Mouse (Mus musculus) ovary, postnatal 36 days (tissue): ENCODE measurements around the gene Dpf3.
A peak's percentile ranks its signal among the peaks of the same experiment; 100 is the strongest.

Experiments
- DNase-seq: peaks from one replicate; pipeline ENCODE4 v3.0.0; 2022; ENCODE audit warnings: low spot score, mixed read lengths

Dpf3 gene

DNA sequence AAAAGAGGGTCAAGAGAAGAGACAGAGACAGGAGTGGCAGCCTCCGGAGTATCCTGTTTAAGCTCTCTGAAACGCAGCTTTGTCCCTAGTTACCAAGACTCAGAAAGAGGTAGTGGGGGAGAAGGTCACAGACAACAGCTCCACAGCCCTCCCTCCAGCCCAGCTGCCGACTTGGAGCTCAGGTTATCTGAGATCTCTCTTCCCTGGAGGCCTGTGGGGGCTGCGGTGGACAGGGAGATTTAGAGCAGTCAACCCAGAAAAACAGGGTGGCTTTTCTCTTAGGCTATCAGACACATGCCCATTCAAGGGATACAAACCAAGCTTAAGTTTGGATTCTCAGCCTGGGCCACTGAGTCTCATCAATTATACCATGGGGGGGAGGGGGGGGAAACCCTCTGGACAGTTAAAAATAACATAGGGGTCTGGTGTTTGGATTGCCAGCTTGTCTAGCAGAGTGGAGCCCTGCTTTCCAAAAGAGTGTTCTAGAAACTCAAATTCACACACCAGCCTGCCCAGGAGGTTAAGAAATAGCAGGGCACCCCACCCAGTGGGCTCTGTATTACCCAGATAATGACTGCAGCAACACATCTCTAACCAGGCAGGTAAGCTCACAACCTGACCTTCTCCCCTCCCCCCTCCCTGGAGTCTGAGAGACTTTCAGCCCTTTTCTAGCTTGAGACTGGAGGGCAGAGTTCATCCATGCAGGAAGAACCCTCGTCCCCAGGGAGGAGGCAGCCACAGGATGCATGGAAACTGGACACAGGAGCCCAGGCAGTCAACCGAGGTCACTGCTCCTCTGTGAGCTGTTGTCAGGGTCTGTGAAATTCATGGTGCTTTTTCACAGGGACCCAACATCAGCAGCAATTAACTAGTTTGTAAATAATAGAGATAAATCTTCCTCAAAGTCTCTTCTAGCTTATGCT lies 20.7 kb downstream of the Dpf3 start:
- no peak for DNase-seq

DNA sequence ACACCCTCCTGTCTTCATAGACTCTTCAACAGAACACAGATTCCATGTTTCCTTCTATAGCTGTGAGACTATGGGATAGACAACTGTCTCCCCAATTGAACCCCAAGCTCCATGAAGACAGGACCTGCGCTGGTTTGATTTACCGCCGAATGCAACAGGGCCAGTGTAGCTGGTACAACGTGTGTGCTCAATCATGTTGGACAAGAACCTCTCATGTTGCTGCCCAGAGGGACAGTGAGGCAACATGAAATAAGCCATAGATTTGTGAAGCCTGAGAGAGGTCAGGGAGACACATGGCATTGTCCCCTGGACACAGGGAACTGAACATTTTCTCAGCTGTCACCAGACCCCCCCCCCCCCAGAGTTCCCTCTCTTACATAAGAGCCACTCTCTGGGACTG lies 21.5 kb downstream of the Dpf3 start:
- DNase-seq: no peak

DNA sequence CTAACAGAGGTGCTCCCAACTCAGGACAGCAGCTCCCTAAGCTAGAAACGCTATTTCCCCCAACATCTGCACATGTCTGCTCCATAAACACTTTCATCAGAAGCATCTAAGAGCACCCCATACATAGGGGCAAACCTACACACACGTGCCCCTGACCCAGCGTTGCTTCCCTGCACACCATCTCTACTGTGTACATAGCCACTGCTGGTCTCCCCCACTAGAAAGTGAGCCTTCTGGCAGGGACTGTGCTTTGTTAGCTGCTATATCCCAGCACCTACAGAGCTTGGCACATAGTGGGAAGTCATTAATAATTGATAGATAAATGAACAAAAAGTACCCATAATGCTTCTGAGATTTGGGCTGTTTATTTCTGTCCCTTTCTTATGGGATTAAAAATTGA lies 27.2 kb downstream of the Dpf3 start:
- DNase-seq: no peak

DNA sequence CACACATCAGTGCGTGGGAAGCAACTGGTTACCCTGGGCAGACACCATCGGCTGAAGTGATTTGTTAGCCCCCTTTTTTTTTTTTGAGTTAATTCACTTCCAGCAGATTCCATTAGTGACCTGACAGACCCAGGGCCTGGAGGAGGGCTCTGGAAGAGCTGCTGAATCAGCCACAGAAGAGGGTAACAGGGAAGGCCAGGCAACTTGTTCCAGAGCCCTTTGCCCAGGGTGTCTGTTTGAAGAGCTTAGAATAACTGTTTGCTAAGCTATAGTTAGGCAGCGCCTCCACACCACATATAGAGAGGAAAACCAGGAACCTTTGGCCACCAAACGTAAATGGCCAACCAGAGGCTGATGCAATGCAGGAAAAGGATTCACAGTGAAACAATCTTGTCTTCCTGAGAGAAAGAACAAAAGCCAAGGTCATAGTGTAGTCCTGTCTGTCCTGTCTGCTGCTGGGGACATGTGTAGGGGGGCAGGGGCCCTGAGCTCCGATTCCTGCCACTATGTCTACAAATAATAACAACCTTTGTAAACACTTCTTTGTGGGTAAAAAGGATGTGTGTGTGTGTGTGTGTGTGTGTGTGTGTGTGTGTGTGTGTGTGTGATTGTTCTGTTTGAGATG lies 32.7 kb downstream of the Dpf3 start:
- no peak for DNase-seq

DNA sequence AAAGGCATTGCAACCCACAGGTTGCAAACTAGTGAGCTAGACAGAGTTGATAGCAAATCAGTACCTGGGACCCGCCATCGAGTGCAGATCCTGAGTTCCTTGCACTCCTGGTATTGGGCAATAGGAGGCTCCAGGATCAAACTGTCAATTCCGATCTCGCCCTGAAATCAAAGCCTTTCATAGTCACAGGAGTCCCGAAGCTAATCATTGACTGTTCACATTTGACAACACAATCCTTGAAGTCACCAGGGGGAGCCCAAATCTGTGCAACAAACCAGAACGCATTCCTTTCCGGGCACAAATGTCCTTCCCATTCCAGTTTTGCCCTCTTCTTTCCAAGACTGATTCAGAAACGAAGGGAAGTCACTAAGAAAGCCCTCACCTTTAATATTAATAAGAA lies 35.7 kb downstream of the Dpf3 start:
- DNase-seq: no peak

DNA sequence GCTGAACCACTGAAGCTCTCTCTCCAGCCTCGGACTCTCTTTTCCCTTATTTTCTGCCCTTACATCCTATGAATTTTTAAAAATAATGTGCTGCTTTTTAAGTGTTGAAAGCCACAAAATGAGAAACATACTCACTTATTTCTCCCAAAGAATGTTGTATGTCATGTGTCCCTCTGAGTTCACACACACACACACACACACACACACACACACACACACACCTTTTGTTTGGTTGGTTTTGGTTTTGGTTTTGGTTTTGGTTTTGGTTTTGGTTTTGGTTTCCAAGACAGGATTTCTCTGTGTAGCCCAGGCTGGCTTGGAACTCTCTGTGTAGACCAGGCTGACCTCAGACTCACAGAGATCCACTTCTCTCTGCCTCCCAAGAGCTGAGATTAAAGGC lies 37.0 kb downstream of the Dpf3 start:
- no peak for DNase-seq

DNA sequence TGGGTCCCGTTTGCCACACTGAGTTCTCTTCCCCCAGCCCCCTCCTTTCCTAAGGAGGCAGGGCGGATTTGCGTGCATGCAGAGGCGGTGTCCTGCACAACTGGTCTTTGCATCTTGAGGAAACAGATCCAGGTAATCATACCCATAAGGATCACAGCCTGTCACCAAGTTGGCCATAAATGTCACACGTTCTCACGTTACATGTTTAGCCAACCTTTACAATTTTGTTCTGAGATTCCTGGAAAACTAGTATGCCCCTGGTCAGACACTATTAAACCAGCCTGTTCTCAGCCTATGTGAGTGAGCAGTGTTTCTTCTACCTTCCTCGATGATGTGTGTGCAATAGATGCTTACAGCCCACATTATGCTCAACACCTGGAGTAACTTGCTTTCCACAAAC lies 38.3 kb downstream of the Dpf3 start:
- DNase-seq: no peak

DNA sequence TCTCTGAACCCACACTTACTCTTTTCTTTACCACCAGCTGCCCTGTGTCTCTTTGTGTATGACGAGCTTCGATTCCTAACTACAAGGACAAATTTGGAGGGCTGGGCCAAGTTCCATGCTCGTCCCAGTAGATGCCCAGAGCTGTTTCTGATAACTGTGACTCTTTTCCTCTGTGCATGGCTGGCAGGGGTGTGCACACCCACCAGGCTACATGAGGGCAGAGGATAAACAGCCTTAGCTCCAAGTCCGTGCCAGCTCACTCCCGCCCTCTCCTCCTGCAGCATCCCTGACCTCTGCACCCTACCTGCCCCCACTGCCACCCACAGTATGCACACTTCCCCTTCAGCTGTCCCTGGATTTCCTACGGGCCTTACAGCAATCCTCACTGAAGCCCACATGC lies 41.9 kb downstream of the Dpf3 start:
- DNase-seq: no peak

DNA sequence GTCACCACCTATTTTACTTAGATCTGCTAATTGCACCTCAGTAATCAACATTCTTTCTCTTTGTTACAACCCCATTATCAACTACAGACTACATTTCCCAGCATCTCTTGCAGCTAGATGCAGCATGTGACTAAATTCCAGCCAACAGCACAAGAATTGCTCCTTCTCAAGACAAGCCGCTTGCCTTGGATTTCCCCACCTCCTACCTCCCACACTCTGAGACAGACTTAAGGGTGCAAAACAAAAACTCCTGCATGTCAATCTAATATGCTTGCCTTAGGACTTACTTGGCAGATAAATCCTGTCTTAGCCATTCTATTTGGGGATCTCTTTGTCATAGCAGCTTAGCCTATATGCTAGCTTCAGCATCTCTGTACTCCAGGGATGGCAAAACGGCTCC lies 43.1 kb downstream of the Dpf3 start:
- DNase-seq: no peak

DNA sequence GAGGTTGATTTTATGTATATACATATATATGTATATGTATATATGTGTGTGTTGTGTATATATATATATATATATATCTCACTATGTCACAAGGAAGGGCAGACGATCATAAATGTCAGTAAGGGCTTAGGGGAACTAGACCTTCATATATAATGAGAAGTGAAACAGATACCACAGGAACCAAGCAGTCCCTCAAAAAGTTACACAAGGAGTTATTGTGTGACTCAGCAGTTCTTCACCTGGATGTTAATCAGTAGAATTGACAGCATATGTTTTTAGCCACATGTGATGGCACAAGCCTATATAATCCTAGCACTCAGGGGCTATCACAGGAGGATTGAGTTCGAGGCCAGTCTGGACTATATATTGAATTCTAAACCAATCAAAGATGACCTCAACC lies 49.5 kb downstream of the Dpf3 start:
- no peak for DNase-seq

DNA sequence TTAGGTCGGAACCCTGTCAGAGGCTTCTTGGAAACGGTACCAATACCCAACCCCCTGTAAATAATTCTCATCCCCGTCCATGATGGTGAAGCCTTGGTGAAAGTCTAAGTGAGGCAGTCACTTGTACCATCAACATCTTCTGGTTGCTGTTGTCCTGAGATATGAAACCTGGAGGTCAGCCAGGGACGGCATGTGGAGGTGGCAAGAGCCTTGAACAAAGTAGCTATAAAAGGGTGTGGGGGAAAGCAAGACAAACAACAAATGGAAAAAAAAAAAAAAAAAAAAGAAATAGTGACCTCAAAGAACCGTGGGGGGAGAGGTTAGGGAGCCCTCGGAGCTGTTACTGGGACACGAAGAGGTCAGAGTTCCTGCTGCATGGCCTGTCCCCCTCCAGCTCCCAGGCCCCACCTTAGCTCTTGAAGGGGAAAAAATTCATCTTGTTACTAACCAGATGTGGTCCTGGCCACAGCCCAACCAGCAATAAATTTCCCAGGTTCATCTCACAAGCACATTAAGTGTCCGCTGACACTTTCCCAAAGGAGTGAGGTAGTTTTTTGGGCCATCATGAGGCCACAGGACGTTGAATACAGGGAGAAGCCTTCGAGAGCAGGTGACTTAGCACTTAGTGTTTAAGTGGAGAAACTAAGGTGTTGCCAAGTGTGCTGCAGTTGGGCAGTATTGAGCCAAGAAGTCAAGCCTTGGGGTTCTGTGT lies 53.4 kb downstream of the Dpf3 start:
- DNase-seq: peak; percentile 58

DNA sequence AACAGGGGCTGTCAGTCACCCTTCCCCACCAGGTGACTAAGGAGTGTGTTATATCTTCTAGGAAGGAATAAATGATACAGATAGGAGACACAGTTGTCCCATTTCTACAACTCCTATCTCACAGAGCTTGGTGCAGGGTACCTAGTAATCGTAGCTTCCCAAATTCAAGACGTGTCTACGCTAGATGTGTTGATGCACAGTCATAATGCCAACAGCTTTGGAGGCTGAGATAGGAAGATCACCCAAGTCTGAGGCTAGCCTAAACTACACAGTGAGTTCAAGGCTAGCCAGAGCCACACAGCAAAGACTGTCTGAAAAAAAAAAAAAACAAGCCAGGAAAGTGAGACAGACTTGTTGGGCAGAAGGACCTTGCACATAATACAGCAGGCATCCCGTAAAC lies 54.1 kb downstream of the Dpf3 start:
- no peak for DNase-seq

DNA sequence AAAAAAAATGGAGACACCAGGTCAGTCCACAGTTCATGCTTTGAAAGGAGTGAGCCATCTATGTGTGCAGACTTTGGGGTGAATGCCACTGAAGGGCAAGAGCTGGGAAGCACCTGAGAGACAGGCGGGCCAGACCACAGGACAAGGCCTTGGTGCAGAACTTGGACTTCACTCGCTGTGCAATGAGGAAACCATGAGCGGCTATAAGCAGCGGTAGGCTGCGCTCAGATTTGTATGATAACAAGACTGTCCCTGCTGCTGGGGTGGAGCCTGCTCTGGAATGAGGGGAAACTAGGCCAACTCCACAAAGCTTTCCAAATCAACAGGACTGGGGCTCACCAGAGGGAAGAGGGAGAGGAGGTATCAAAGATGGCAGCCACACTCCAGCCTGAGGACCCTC lies 57.3 kb downstream of the Dpf3 start:
- DNase-seq: no peak

DNA sequence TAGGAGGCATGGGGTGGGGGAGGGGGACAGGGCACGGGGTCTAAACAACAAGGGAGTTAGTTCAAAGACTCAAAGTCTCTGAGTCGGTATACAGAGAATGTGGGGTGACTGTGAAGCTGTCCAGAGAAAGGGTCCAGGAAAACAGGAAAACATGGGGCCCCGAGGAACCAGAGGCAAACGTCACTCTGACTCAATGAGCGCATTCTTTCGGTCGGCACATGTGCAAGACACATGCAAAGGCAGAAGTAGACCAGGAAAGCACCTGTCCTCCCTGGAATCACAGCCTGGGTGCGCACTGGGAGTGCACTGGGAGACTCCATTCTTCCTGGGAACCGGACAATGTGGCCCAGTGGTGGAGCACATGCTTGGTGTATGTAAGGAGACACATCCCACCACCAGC lies 59.5 kb downstream of the Dpf3 start:
- no peak for DNase-seq

DNA sequence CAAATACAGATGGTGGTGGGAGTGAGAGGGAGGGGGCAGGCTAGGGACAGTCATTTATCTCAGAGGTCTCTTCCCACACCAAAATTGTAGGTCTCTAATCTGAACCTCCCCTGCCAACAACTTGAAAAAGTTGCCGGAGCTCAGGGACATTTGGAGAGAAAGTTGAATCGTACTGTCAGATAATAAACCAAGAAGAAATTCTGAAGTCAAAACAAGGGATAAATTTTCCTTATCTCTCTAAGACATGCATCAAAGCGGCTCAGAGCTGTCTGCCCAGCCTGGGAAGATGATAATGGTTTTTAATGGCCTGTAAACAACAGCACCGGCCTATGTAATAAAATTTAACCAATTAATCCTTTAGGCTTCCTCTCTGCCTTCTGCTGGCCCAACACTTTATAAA lies 59.9 kb downstream of the Dpf3 start:
- peak; percentile 38 for DNase-seq

DNA sequence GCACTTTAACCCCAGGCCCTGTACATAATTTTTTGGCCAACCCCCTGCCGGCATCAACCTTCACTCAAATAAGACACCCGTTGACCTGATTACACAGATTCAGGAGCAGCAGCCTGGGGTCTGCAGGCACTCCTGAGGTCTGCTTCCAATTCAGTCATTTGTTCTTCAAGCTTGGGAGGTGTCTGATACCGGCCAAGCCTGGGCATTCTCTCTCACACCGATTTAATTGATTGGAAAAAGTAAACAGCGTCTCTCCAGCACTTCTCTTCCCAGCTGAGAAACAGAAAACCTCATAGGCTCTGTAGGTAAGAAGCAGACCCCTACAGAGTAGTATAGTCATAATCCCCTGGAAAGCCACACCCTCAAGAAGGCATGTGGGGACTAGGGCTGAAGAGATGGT lies 61.2 kb downstream of the Dpf3 start:
- no peak for DNase-seq

DNA sequence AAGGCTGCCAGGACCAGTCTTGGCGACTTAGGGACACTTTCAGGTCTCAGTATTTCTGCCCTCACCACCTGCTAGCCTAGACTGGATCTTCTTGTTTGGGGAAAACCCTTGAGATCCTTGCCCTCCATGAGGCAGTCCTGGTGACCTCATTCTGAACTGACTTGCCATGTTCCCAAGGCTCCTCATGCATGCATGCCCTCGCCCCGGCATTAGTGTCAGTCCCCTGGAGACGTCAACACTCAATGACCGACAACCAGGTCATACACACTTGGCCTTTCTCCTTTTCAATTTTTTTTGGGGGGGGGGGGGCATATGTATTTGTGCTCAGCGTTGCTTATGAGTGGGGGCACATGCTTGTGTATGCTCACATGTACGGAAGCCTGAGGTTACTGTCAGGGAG lies 61.8 kb downstream of the Dpf3 start:
- no peak for DNase-seq

DNA sequence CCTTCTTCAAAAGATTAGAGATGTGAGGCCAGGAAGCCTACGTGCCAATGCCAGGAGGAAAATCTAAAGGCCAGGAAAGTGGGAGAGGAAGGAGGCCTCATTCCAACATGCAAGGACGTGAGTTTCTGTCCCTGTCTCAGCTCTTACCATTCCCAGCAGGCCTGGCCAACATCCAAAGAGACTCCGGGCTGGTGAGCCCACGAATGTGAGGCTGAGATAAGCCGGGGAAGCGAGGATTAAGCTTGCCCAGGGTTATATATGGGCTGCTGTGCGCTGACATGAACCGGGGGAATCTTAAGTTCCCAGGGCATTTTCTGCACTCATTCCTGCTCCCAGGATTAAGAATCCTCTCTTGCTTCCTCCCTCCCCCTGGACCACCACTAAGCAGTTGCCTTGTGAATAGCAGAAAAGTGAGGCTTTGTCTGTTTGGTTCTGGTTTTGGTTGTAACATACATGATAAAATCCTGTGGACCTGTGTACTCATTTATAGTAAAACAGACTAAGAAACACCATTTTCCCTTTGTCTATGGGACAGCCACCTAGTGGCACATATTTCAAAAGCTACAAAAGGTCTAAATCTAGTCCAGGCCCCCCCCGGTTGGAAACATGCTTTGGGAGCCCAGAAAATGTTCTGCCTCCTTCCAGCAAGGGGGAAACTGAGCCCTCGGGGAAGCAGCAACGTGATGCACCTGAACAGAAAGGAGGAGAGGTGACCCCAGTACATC lies 62.6 kb downstream of the Dpf3 start:
- DNase-seq: peak; percentile 57

DNA sequence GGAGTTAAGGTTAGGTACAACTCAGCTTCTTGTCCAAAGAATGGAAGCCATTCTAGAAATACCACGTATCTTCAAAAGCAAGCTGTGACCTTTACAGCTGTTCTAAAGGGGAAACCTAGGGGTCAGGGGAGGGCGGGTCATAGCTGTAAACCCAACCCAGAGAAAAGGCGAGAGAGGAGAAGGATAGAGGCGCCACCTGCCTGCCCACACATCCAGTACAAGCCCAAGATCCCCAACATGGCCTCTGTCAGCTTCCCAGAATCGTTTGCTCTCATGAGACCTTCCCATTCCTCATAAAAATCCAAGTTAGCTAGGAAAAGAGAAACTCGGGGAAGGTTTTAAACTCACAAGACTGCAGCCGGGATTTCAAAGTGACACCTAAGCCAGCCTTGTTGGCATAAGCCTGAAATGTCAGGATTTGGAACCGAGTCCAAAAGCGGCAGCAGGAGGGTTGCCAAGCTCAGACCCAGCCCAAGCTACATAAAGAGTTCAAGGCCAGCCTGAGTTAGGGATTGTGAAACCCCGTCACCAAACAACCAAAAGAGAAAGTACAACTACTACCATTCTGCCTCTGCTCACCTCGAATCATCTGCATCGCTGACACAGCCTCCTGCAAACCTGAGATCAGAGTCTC lies 63.3 kb downstream of the Dpf3 start:
- peak; percentile 28 for DNase-seq

DNA sequence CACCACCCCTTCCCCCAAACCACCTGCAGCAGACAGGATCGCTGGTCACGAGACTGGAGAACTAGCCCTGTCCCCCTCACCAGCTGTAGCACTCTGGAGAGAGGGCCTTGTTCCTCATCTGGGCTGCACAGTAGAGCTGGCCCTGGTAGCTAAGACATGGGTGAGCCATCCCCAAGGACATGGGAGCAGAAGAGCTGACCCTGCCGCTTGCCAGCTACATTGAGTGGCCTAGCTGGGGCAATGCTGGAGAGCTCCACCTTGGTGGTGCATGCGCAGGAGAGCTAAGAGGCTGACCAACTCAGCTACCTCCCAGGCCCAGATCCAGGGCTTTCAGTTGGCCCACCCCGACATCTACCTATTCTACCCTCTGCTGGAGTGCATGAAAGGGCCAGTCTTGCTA lies 67.2 kb downstream of the Dpf3 start:
- DNase-seq: peak; percentile 20

DNA sequence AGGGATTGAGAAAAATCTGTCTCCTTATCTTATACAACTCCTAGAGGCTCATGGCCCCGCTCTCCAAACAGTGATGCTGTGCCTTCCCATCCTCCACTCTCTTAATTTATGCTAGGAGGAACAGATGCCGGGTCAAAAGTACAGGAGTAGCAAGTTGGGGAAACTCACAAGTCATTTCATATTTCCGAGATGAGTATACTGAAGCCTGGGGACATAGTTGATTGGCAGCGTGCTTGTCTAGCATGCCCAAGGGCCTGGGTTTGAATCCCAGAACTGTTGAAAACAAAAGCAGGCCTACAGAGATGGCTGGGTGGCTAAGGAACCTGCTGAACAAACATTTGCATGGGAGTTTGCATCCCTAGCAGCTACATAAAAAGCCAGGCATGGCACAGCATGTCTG lies 72.3 kb downstream of the Dpf3 start:
- no peak for DNase-seq

DNA sequence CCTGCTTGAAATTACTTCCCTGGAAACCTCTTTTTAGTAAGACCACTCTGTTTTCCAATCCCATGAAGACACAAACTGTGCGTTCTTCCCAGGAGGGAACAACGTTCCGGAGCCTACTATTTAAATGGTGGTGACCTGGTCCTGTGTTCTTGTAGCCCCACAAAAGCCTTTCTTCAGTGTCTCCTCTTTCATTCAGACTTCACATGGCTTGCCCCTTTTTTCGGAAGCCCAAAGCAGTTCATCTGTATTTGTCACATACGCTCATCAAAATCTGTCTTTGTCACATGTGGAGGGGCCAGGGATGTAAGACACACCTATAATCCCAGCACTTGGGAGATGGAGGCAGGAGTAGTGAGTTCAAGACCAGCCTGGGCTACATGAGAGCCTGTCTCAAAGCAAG lies 73.8 kb downstream of the Dpf3 start:
- DNase-seq: no peak
